Mouse (Mus musculus) kidney, adult 2 months (tissue): Measurements from ENCODE around the gene Ptprg. TPM values are rescaled to one million over a fixed set of nuclear protein-coding genes. Genes with fewer than 3 reads are reported as not detected.

Experiments
- DNase-seq: peaks from one replicate; pipeline ENCODE4 v3.0.0; 2021
- H3K27ac ChIP-seq: fragments of 200-500 bp; 2 replicates; pipeline ENCODE4 v1.5.1; 2012; ENCODE audit warnings: low read depth, low read length, control low read depth, inconsistent platforms; ENCODE audit not compliant: insufficient read depth
- H3K27me3 ChIP-seq: fragments of 200-500 bp; replicated peaks from 2 replicates; pipeline ENCODE4 v1.6.1; 2012; ENCODE audit warnings: mild to moderate bottlenecking, moderate library complexity, low read length, inconsistent platforms; ENCODE audit not compliant: control insufficient read depth, insufficient read depth
- H3K36me3 ChIP-seq: fragments of 200-500 bp; 2 replicates; pipeline ENCODE4 v1.6.1; 2012; ENCODE audit warnings: mild to moderate bottlenecking, moderate library complexity, low read length, inconsistent platforms; ENCODE audit not compliant: control insufficient read depth, insufficient read depth
- H3K4me1 ChIP-seq: fragments of 200-500 bp; 2 replicates; pipeline ENCODE4 v1.6.1; 2011; ENCODE audit warnings: low read length; ENCODE audit not compliant: control insufficient read depth, insufficient read depth
- H3K4me3 ChIP-seq: fragments of 200-500 bp; 2 replicates; pipeline ENCODE4 v1.5.1; 2011; ENCODE audit warnings: mild to moderate bottlenecking, low read depth, low read length, control low read depth; ENCODE audit not compliant: insufficient read depth
- CTCF ChIP-seq: fragments of 200-500 bp; conservative IDR thresholded peaks from 2 replicates; pipeline ENCODE4 v1.5.1; 2011; ENCODE audit warnings: low read depth, mild to moderate bottlenecking, control low read depth, low read length, moderate library complexity, mixed read lengths; ENCODE audit not compliant: insufficient read depth, insufficient read length
- POLR2A ChIP-seq: fragments of 200-500 bp; IDR thresholded peaks from one replicate; pipeline ENCODE4 v1.6.1; 2011; ENCODE audit warnings: low read depth, low read length, control low read depth
- WGBS: fragments of 180-500 bp; shearing (Covaris S2); methylation state at CpG from one replicate; pipeline ENCODE4 v1.1.7; 2018; 5-methylcytosine and 5-hydroxymethylcytosine counted together
- polyA plus RNA-seq: library from polyadenylated mRNA; depleted of rRNA; stranded (reverse); fragments of >200 nt; gene quantifications from 2 replicates; pipeline ENCODE4 v1.2.3, GENCODE M21; 2012

The Ptprg gene
- polyA plus RNA-seq, 1 experiment: 39.2 TPM

GRCm38 (mm10) chr14:12004061-12004460, 450.7 kb downstream of the Ptprg start:
- no peaks in the 10 kb centered on the region for H3K27me3 ChIP-seq

GRCm38 (mm10) chr14:12011766-12012165, 458.4 kb downstream of the Ptprg start:
- no peak for DNase-seq

More at GRCm38 (mm10) chr14:12004061-12004460, 450.7 kb downstream of the Ptprg start:
- H3K27ac ChIP-seq: no peak overlapping the region
- H3K4me1 ChIP-seq: no peaks in the 10 kb centered on the region
- no peak overlapping the region for H3K4me3 ChIP-seq
- 87% methylated on average over 4 of the region's 4 CpGs for WGBS
- TF ChIP-seq POLR2A (no peak), CTCF (no peak)
- no peaks in the 10 kb centered on the region for H3K36me3 ChIP-seq
- DNase-seq: no peak

GRCm38 (mm10) chr14:12025812-12026728, 472.7 kb downstream of the Ptprg start:
- Histone ChIP-seq H3K4me3 (no peak overlapping the region), H3K36me3 (no peaks in the 10 kb centered on the region), H3K27ac (no peak overlapping the region), H3K27me3 (no peaks in the 10 kb centered on the region), H3K4me1 (no peaks in the 10 kb centered on the region)
- DNase-seq: no peak
- no peak for TF ChIP-seq POLR2A
- TF ChIP-seq CTCF: no peak
- whole genome bisulfite sequencing: 80% methylated on average over 16 of the region's 16 CpGs

More at GRCm38 (mm10) chr14:12011766-12012165, 458.4 kb downstream of the Ptprg start:
- no peaks in the 10 kb centered on the region for H3K4me1 ChIP-seq
- no peak overlapping the region for H3K27ac ChIP-seq
- H3K36me3 ChIP-seq: no peaks in the 10 kb centered on the region
- TF ChIP-seq POLR2A (no peak), CTCF (no peak)
- no peaks in the 10 kb centered on the region for H3K27me3 ChIP-seq
- 89% methylated on average over 5 of the region's 5 CpGs for WGBS
- H3K4me3 ChIP-seq: no peak overlapping the region

- WGBS: 91% methylated on average over 8 of the region's 8 CpGs
- H3K27ac ChIP-seq: no peak overlapping the region
- TF ChIP-seq CTCF: no peak
- no peak for TF ChIP-seq POLR2A
- no peaks in the 10 kb centered on the region for H3K4me1 ChIP-seq
- H3K36me3 ChIP-seq: no peaks in the 10 kb centered on the region
- no peak overlapping the region for H3K4me3 ChIP-seq
- DNase-seq: no peak
- no peaks in the 10 kb centered on the region for H3K27me3 ChIP-seq
These were observed 473.9 kb downstream of the Ptprg start for GRCm38 (mm10) chr14:12027247-12027646.

GRCm38 (mm10) chr14:12029926-12030325, 476.6 kb downstream of the Ptprg start:
- H3K4me3 ChIP-seq: no peak overlapping the region
- TF ChIP-seq POLR2A: no peak
- 0 out of 2 replicates have a peak, but pooled peaks have one; percentile 25 for TF ChIP-seq CTCF
- peak; percentile 29 for DNase-seq
- no peaks in the 10 kb centered on the region for H3K4me1 ChIP-seq
- WGBS: 59% methylated on average over 2 of the region's 2 CpGs
- H3K36me3 ChIP-seq: no peaks in the 10 kb centered on the region
- H3K27me3 ChIP-seq: no peaks in the 10 kb centered on the region
- no peak overlapping the region for H3K27ac ChIP-seq

GRCm38 (mm10) chr14:12036530-12037283, 483.4 kb downstream of the Ptprg start:
- no peak overlapping the region for H3K4me3 ChIP-seq
- no peak overlapping the region for H3K27ac ChIP-seq
- H3K27me3 ChIP-seq: no peaks in the 10 kb centered on the region
- H3K4me1 ChIP-seq: no peaks in the 10 kb centered on the region
- DNase-seq: no peak
- 88% methylated on average over 11 of the region's 11 CpGs for WGBS
- TF ChIP-seq POLR2A: no peak
- no peak for TF ChIP-seq CTCF
- H3K36me3 ChIP-seq: no peaks in the 10 kb centered on the region

- H3K27ac ChIP-seq: no peak overlapping the region
- no peaks in the 10 kb centered on the region for H3K36me3 ChIP-seq
- no peak for DNase-seq
- no peak for TF ChIP-seq POLR2A
- TF ChIP-seq CTCF: no peak
- H3K27me3 ChIP-seq: no peaks in the 10 kb centered on the region
- WGBS: 87% methylated on average over 3 of the region's 3 CpGs
- H3K4me1 ChIP-seq: no peaks in the 10 kb centered on the region
- H3K4me3 ChIP-seq: no peak overlapping the region
These were observed 486.4 kb downstream of the Ptprg start for GRCm38 (mm10) chr14:12039743-12040142.
